Mouse (Mus musculus) gastrocnemius, postnatal 10 days (tissue): ENCODE measurements around the gene Cyp2d11. TPM values are rescaled to one million over a fixed set of nuclear protein-coding genes. Genes with fewer than 3 reads are reported as not detected.

ENCODE experiments used
- DNase-seq: peaks from one replicate; pipeline ENCODE4 v3.0.0; 2021; ENCODE audit warnings: mixed read lengths
- microRNA-seq, 2 experiments: library from miRNA; unstranded; fragments of <30 nt; microRNA quantifications; one replicate each; pipeline ENCODE4 v1.2.0; 2021
- total RNA-seq, 2 experiments: library from RNA; stranded (reverse); gene quantifications; 2 replicates each; pipeline ENCODE4 v1.2.3; 2021

Cyp2d11 gene
- total RNA-seq, 2 experiments from 2014 or later, result not detected

DNA sequence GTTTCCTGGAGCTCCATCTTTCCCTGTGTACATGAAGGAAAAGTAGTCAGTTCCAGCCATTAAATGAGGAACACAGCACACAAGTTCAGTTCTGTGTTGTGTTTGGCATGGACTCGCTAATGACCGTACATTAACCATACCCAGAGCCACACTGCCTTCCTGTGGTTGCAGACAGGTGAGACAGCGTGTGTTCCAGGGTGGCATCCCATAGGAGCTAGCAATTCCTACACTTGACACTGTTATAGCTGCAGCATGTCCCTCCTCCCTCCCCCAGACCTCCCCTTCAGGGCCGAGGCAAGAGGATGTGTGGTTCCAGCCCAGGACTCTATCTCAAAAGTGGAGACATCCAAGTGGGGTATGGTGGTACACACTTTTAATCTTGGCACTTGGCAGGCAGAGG lies 43.5 kb downstream of the Cyp2d11 start:
- no peak for DNase-seq

DNA sequence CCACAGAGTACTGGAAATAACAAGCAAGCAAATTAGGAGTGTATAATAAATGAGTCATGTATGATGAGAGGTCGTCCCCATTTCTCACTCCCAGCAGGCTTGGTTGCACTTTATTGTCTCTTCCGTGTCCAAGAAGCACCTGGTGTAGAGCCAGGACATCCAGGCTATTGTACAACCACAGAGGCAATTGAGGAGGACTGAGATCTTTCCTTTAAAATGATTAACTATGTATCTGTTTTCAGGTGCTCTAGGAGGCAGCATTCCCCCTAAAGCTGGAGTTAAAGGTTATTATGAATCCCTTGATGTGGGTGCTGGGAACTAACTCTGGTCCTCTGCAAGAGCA lies 44.9 kb downstream of the Cyp2d11 start:
- DNase-seq, result no peak

DNA sequence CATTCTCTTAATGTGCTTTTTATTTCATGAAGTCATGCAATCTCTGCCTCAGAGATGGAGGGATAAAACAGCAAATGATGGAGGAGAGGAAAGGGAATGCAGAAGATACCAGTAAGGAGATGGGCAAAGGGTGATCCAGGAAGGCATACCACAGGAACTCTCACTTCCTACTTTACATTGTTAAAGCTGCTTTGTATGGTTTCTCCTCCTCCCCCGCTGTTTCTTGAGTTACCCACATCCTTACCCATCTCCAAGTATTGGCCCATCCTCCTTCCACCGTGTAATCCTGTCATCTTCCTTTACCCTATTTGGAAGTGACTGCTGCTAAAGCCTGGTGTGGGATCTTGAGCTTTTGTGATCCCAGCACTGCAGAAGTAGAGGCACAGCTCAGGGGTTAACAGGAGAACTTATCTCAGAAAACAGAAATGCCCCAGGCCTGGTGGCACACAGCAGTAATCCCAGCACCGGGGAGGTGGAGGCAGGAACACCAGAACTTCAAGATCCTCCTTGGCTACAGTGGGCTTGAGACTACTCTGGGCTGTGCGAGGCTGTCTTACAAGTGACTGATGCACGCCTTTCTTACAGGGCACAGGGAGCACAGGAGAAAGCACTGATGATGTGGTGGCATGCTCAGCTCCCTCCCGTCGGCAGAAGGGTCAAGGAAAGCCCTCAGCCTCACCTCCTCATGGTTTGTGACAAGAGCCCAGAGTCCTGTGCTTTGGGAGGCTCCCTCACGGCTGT lies 45.4 kb downstream of the Cyp2d11 start:
- no peak for DNase-seq

DNA sequence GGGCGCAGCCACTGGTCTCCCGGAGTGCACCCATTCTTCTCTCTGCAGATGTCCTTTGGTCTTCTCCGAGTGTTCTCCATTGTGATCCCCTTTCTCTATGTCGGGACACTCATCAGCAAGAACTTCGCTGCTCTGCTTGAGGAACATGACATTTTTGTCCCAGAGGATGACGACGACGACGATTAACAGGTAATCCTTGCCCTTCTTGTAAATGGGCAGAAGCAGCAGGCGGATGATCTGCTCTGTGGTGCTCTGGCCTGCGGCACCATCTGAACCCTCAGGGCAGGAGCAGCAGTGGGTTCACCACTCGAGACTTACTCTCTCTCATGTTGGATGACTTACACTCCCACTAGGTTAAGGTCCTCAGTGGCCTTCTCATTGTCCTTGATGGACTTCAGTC lies 46.0 kb downstream of the Cyp2d11 start:
- no peak for DNase-seq

DNA sequence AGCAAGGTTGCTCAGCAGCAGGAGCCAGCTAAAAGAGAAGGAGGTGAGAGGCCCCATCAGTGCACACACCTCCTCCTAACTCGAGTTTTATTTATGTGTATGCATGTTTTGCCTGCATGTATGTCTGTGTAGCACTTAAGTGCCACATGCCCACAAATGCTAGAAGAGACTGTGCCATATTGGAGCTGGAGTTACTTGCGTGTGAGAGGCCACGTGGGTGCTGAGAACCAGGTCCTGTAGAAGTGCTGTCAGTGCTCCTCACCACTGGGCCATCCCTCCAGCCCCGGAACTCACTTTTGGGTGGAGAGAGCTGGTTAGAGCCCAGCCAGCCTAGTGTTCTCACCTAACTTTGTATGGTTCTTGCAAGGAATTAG lies 46.5 kb downstream of the Cyp2d11 start:
- DNase-seq, result no peak

DNA sequence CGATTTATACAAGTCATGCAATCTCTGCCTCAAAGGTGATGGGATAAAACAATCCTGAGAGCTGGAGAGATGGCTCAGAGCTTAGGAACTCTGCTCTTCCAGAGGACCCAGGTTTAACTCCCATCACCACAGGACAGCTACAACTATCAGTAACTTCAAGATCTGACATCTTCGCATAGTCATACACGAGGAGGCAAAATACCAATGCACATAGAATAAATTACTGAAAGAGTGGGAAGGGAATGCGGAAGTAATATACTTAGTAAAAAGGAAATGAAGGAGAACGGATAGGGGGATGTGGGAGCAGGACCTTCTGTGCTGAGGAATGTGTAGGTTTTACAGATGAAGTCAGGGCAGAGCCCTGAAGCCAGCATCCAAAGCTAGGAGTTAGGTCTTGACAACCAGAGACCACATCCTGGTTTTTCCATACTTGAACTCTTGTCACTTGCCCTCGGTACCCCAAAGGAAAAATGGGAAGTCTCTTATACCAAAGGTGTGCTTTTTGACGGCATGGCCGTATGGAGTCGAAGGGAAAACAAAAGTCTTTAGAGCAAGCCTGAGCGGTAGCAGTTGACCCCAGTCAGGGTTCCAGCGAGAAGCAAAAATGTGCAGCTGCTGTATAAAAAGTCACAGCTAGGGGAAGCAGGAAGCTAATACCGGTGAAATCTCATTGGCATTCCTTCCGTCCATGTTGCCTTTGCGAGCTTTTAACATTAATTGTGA lies 47.1 kb downstream of the Cyp2d11 start:
- no peak for DNase-seq

DNA sequence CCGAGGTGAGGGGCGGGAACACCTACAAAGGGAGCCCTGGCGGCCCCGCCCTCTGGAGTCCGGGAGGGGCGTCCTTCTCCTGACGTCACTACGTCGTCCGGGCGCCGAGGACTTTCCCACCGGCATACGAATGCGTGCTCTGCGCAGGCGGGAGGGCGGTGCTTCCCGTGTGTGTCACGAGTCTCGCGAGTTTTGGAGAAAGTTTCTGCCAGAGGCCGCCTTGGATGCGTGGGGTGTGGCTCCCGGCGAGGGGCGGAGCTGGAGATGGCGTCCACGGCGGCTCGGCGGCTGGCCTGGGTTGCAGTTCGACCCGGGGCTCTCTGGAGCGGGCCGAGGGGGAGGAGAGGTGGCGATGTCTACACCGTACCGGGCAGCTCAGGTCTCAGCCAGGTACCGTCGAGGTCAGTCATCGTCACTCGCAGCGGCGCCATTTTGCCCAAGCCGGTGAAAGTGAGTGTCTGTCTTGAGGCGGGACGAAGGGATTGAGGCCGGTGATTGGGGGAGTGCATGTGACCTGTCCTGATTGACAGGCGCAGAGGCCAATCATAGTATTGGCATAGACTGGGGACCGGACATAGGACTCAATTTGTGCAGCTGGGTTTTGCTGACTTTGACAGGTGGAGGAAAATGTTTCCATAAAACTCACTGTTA lies 47.9 kb downstream of the Cyp2d11 start:
- DNase-seq, result peak; percentile 95

DNA sequence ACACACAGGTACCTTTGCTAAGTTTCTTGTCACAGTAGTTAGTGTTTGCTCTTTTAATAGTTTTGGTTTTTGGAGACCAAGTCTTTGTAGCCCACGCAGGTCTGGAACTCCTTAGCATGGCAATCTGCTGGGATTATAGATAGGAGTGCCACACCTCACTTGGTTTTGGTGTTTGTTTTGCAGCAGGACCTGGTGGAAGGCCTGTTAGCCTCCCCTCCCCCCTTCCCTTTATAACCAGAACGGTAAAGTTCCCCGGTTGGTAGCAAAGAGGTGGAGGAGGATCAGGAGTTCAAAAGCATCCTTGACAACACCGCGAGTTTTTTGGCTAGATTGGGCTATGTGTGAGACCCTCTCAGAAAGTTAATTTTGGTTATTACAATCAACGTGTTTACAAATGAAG lies 48.9 kb downstream of the Cyp2d11 start:
- no peak for DNase-seq

DNA sequence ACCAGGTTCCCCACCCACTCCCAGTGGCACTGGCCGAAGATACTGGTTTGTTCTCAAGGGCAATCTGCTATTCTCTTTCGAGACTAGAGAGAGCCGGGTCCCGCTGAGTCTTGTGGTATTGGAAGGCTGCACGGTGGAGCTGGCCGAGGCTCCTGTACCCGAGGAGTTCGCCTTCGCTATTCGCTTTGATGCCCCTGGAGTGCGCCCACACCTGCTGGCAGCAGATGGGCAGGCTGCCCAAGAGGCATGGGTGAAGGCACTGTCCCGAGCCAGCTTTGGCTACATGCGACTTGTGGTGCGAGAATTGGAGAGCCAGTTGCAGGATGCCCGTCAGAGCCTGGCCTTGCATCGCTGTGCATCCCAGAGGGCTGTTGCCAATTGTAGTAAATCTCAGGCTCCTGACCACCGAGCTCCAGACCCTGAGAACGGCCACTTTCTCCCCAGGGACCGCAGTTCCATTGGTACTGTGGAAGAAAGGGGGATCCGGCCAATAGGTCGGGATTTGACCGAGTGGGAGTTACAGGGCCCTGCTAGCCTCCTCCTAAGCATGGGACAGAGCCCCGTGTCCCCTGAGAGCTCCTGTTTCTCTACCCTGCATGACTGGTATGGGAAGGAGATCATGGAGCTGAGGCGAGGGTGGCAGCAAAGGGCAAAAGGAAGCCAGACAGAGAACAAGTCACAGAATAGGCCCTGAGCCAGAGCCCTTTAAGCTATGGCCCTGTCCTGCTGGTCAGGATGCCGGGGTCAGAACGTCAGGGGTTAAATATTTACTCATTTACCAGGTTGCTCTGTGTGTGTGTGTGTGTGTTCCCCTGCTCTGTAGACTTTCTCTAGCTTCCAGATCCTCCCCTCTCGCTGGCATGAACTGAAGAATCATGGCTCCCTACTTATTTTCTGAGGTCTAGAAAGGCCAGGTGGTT lies 50.2 kb downstream of the Cyp2d11 start:
- DNase-seq, result no peak

DNA sequence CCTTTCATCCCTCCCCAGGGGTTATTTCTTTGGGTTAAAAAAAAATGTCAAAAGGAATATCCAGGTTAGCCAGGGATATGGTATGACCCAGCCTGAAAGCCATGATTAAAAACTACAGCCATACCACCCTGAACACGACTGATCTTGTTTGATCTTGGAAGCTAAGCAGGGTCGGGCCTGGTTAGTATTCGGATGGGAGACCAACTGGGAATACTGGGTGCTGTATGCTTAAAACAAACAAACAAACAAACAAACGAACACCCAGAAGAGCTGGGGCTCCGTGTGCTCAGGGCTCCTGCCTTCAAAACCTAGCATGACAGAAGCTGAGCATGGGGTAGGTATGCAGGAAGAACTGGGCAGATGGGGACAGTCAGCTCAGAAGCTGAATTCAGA lies 51.3 kb downstream of the Cyp2d11 start:
- DNase-seq, result no peak

DNA sequence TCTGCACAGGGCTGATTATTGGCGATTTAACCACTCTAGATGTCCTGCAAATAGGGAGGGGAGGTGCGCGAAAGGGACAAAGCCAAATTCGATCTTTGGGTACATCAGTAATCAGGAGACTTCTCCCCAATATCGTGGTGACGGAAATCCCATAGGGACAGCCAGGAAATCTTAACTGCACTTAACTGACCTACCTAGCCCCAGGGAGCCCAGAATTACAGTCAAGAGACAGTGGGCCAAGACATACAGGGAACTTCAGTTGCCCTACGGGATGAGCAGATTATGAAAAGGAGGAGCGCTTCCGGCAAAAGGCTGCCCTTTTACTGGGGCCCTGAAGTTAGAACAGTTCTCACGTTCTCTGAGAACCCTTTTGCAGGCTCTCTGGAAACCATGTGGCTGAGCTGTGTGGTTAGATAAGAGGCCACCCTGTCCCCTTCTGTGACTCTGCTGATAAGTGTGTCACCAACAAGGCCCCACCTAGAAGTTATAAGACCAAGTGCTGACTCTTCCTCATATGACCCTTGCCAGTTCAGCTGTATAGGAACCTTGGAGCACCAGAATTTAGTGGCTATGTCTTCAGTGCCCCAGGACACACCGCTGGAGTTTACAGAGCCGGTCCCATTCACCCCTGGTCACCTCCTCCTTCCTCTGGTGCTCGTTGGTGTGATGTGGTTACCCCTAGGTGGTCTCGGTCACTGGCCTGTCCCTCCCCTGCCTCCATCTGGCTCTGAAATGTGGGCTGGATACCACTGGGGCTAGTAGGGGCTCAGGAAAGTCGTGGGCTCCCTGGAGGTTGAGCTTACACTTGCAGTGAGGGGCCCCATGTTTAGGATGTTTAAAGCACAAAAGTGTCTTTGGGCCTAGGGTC lies 51.9 kb downstream of the Cyp2d11 start:
- no peak for DNase-seq

DNA sequence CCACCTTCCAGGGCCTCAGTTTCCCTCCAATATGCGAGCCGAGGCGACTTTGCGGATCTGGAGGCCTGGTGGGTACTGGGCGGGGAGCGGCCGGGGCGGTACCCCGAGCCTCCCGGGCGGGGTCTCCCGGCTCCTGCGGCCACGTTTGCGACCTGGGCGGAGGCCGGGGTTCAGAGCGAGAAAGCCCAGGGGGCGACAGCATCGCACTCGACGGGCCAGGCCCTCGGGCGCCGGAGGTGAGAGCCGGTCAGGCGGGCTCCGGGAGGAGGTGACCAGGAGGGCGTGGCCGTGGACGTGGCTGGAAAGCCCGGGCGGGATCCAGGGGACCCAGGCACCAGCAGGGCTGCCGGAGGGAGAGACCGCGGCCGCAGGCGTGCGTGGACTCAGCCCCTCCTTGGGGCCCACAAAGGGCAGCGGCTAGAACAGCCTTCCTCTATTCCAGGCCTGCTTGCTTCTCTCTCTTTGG lies 52.8 kb downstream of the Cyp2d11 start:
- peak; percentile 74 for DNase-seq

DNA sequence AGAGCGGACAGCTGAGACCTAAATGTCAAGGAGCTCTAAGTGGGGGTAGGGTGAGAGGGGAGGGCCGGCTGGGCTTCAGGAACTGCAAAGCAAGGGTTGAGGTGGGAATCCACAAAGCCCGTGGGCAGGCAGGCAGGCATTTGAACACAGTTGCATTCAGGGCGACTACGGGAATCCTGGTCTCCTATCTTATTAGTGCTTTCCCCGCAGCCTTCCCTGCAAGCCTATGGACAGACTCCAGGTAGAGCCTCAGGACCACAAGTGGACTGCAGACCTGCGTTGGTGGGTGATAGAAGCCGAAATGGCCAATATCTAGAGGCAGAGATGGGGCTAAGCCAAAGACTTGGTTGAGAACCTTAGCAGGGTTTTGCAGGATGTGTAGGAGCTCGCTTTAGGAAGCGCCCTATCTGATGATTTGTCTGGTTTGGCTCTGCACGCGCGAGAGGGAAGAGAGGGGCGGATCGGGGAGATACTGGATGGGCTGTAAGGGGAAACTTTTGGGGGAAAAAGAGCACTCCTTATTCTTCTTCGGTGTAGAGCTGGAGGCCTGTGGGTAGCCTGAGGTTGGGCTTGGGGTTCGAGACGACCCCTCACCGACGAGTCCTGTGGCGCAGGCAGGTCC lies 53.3 kb downstream of the Cyp2d11 start:
- DNase-seq, result no peak

DNA sequence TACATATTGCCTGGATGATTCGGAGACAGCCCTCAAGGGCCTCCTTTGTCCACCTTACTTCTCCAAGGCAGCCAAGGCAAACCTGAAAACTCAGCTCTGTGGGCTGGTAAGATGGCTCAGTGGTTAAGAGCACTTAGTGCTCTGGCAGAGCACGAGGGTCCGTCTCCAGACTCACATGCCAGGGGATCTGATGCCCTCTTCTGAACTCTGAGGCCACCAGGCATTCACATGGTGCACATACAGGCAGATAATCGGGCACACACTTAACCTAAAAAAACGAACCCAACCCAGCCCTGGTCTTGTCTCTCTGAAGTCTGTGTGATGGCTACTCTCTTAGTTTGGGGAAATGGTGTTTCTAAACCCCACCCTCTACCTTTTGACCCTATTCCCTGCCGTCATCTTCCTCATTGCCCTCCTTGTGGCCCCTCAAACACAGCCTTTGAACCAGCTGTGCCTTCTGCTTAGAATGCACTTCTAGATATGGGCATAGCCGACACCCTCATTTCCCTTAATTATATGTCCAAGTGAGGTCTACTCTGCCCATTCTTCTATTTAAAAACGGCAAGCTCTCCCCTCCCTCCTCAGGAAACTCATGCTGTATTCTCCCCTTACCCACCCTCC lies 54.1 kb downstream of the Cyp2d11 start:
- DNase-seq, result no peak

Small RNA genes lying within 50 kb of the gene (microRNA-seq; reads per million reads assigned to microRNA genes)
- gene Gm25990 (0 reads per million in 2 experiments), gene Gm27331 (0 reads per million in 2 experiments), gene Mir7684 (0 reads per million in 2 experiments)

Other genes with a start within 250 kb of the Cyp2d11 start
- gene Srebf2, start 246.8 kb downstream of the Cyp2d11 start, total RNA-seq, result 10 to 100 TPM; 37.0 to 42.8 TPM
- gene Shisa8, start 181.2 kb downstream of the Cyp2d11 start, total RNA-seq, result not detected
- gene Tnfrsf13c, start 169.7 kb downstream of the Cyp2d11 start, total RNA-seq, result under 1 TPM; 0.45 to 0.52 TPM
- 1 to 10 TPM; 4.2 to 7.0 TPM for gene Cenpm, start 149.3 kb downstream of the Cyp2d11 start, total RNA-seq
- not detected for gene 1500009C09Rik, start 141.6 kb downstream of the Cyp2d11 start, total RNA-seq
- gene Sept3, start 119.1 kb downstream of the Cyp2d11 start, total RNA-seq, result 1 to 10 TPM; 1.2 to 2.0 TPM
- not detected for gene Wbp2nl, start 95.1 kb downstream of the Cyp2d11 start, total RNA-seq
- 10 to 100 TPM; 24.6 to 27.3 TPM for gene Naga, start 55.1 kb downstream of the Cyp2d11 start, total RNA-seq
- 1 to 10 TPM; 3.0 to 4.9 TPM for gene Pheta2, start 55.1 kb downstream of the Cyp2d11 start, total RNA-seq
- gene Smdt1, start 55.1 kb downstream of the Cyp2d11 start, total RNA-seq, result 100 to 1,000 TPM; 143 to 156 TPM
- 100 to 1,000 TPM; 362 to 411 TPM for gene Ndufa6, start 39.7 kb downstream of the Cyp2d11 start, total RNA-seq
- 10 to 100 TPM; 10.8 to 14.5 TPM for gene Cyp2d22, start 13.8 kb downstream of the Cyp2d11 start, total RNA-seq
- gene Cyp2d10, start 13.2 kb upstream of the Cyp2d11 start, total RNA-seq, result under 1 TPM in 1 of 2 experiments, not detected in 1; 0.29 TPM
- gene Cyp2d9, start 39.4 kb upstream of the Cyp2d11 start, total RNA-seq, result under 1 TPM in 1 of 2 experiments, not detected in 1; 0.19 TPM
- not detected for gene Cyp2d12, start 161.1 kb upstream of the Cyp2d11 start, total RNA-seq
- gene Cyp2d34, start 226.9 kb upstream of the Cyp2d11 start, total RNA-seq, result not detected